Mouse (Mus musculus): ENCODE data around the gene Donson. TPM values are rescaled to one million over a fixed set of nuclear protein-coding genes. Genes with fewer than 3 reads are reported as not detected.

Donson gene
- 2.9 and 5.4 TPM in 2 replicates for polyA plus RNA-seq (2021; fragmentation: Nextera tagmentation)
- long read RNA-seq, experiment 1, transcript Donson-201 (10 exons, 2,365 nt): major isoform, 26 of 45 reads
- long read RNA-seq, experiment 1, partial matches to known transcripts: 4 of 45 reads
- long read RNA-seq, experiment 1, other reads (novel, unspliced or antisense): 12 of 45 reads
- long read RNA-seq, experiment 2, partial matches to known transcripts: 0 of 2 reads
- long read RNA-seq, experiment 2, other reads (novel, unspliced or antisense): 0 of 2 reads

DNA sequence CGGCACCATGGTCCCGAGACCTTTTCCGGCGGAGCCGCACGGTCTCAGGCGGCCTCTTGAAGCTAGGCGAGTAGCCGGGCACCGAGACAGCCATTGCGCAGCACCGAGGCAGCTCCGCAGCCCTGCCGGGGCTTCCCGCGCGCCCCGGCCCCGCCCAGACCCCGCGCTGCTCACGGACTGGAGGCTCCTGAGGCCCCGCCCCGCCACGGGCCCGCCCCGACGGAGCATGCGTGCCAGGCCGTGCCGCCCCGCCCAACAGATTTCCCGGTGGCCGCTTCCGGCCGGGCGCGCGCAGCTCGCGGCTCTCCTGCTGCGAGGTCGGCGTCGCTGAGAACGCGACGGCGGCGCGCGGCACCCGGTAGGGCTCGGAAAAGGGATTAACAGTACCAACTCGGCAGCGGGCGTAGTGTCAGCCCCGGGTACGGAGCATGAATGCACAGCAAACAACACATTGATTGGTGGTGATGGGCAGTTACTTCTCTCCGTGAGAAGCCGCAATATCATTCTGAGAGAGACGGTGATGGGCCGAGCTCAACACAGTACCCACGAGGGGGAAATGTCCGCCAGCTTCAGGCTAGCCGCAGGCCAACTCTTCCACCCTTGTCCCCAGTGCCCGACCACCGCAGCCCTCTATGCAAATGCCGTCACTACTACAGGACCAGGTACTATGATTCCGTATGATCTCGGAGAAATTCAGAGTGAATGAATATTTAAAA lies at the start of gene Donson:
TSS of gene Donson (minus strand) at position 152 of the 716 bp plus-strand sequence.

DNA sequence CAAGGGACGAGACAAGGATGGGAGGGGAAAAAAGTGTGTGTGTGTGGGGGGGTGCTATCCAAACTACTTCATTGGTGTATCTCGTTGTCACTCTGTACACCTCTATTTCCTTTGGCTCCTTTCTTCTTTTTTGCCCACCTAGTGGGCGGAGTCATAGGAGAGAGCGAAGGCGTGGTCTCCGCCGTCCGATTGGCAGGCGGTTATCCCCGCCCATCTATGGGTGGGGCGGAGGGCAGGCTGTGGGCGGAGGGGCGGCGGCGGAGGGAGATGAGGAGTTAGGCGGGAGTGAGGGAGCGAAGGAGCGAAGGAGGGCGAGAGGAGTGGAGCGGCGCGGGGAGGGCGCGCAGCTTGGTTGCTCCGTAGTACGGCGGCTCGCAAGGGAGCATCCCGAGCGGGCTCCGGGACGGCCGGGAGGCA lies 40.5 kb upstream of the Donson start, which contains the start of gene Itsn1:
TSS of gene Itsn1 (plus strand) at position 216 of the 417 bp plus-strand sequence.

DNA sequence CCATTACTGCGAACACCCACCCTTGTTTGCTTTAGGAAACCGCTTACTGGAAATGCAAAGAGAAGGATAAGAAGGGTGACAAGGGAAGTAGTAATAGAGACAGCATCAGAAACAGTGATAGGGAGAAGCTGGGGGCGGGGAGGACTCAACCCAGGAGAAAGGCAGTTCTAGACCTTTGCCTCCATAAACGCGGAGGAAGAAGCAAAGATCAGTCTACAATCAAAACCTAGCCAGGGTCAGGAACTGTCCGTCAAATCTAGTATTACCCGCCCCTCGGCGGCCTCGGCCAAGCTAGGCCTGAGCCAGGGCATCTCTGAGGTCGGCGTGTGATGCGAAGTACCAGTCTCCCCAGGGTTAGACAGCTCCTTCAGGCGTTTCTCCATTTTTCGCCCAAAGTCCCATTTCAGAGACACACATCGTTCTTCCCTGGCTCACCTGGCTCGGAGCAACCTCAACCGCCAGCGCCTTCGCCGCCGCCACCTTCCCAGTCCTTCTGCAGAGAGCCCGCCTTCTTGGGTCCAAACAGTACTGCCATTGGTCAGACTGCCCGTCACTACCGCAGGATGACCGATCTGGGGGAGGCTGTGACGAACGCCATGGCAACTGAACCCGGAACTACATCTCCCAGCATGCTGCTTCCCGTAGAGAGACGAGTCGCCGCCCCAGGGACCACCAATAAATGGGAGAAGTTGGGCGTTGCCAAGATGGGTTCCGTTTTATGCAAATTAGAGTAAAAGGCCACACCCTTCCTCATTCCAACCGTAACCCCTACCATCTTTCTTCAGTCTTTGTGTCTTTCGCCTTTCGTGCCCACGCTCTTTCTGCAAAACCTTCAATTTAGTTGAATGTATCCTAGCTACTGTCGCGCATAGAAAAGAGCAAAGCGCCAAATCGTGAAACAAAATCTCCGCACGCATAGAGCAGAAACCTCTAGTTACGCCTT lies 39.8 kb upstream of the Donson start, which contains the start of gene Cryzl1:
TSS of gene Cryzl1 (minus strand) at position 853 of the 943 bp plus-strand sequence.

DNA sequence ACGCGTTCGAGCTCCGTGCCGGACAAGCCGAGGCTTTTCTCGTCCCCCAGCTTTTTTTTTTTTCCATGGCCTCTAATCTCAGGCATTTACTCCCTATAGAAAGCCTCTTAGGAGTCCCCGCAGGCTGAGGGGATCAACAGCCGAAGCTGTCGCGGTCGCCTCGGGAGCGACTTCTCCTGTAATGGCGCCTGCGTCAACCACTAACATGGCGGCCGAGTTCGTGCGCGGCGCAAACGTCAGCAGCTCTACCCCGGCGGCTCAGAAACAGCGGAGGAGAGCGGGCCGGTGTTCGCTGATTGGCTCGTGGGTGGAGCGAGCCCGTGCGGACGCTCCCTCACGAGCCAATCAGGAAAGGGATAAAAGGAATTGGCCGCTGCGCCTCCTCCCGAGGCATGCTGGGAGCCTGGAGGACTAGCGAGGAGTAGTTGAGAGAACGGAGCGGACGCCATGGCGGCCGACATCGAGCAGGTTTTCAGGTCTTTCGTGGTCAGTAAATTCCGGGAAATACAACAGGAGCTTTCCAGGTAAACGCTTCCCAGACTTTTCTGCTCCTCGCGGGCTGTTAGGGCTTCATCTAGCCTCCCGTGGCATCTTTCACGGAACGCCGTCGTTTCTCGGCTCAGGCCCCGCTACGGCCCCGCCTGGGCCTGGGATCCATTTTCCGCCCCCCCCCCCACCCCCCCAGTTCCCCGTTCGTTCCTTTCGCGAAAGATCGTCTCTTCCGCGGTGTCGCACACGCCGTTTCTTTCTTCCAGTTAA lies 40.9 kb downstream of the Donson start, which contains the start of gene Son:
TSS of gene Son (plus strand) at position 46 of the 759 bp plus-strand sequence.

DNA sequence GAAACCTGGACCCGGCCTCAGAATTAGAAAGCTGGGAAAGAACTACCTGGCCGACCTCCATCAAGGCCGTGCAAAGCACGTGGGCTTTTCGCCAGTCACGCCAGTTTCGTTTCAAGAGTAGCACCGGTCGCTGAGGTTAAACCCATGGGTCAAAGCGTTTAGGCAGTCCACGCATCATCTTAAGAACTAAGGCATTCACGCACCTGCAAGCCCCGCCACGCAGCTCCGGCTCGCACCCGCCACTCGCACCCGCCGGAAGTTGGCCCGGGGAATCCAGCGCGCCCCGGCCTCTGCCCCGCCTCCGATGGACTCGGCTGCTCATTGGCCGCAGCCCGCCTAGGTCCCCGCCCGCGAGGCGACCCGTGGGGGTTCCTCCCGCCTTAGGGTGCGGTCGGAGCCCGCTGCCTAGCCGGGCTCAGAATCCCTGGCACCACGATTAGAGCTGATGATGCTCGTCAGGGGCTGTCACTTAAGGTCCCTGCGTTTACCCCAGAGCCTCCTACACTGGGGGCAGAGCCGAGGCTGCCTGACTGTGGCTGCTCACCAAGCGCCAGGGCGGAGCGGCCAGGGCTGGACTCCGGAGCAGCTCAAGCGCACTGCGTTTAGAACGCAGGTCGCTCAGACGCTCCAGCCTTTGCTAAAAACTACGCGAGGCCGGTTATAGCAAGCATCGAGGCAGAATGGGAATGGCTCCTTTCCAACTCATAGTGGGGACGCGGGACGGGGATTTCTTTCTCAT lies 41.7 kb downstream of the Donson start, which contains the start of gene Gart:
TSS of gene Gart (minus strand) at position 272 of the 739 bp plus-strand sequence.

Other genes with a start within 250 kb of the Donson start
- gene Ifnar1, start 203.5 kb downstream of the Donson start, polyA plus RNA-seq (2021; fragmentation: Nextera tagmentation): 13.3 and 16.0 TPM in 2 replicates
- 46.9 and 56.4 TPM in 2 replicates for gene Ifngr2, start 141.7 kb downstream of the Donson start, polyA plus RNA-seq (2021; fragmentation: Nextera tagmentation)
- 131 and 164 TPM in 2 replicates for gene Tmem50b, start 91.0 kb downstream of the Donson start, polyA plus RNA-seq (2021; fragmentation: Nextera tagmentation)
- gene Dnajc28, start 69.7 kb downstream of the Donson start, polyA plus RNA-seq (2021; fragmentation: Nextera tagmentation): 10.2 and 13.2 TPM in 2 replicates
- 22.1 and 25.3 TPM in 2 replicates for gene Gart, start 41.8 kb downstream of the Donson start, polyA plus RNA-seq (2021; fragmentation: Nextera tagmentation)
- 44.3 and 53.8 TPM in 2 replicates for gene Son, start 41.3 kb downstream of the Donson start, polyA plus RNA-seq (2021; fragmentation: Nextera tagmentation)
- 140 and 220 TPM in 2 replicates for gene Cryzl1, start 40.2 kb upstream of the Donson start, polyA plus RNA-seq (2021; fragmentation: Nextera tagmentation)
- gene Itsn1, start 40.5 kb upstream of the Donson start, polyA plus RNA-seq (2021; fragmentation: Nextera tagmentation): 13.8 and 18.4 TPM in 2 replicates

Measured in left cerebral cortex, adult 6 months (tissue).